Mouse (Mus musculus) adrenal gland (tissue): ENCODE measurements around the gene Gm10644.

Experiments used
- intact Hi-C: fragments of 180-260 bp; cut with DNase I; formaldehyde crosslinking; loops from one replicate; pipeline ENCODE4 v1.15.1; 2025

Gm10644 gene

GRCm38 (mm10) chr8:83938330-83938729 is 16.7 kb downstream of the Gm10644 start:
- intact Hi-C loops: no loop called here

GRCm38 (mm10) chr8:83937645-83938044 is 17.4 kb downstream of the Gm10644 start:
- intact Hi-C loops: no loop called here

- intact Hi-C loops: no loop called here
Measured at GRCm38 (mm10) chr8:83935435-83935834, 19.6 kb downstream of the Gm10644 start.

- intact Hi-C loops: no loop called here
Measured at GRCm38 (mm10) chr8:83934994-83935393, 20.0 kb downstream of the Gm10644 start.

GRCm38 (mm10) chr8:83934222-83934621 is 20.8 kb downstream of the Gm10644 start:
- intact Hi-C loops: no loop called here

GRCm38 (mm10) chr8:83926266-83926665 is 28.7 kb downstream of the Gm10644 start:
- intact Hi-C loops: no loop called here

- intact Hi-C loops: no loop called here
Measured at GRCm38 (mm10) chr8:83924585-83924984, 30.4 kb downstream of the Gm10644 start.

GRCm38 (mm10) chr8:83922727-83923126 is 32.3 kb downstream of the Gm10644 start:
- intact Hi-C loops: no loop called here

- intact Hi-C loops: loop anchor here (2.0 kb wide), 1 partner anchor 25 kb away; no protein-coding TSS in a partner anchor
Measured at GRCm38 (mm10) chr8:83921558-83921957, 33.4 kb downstream of the Gm10644 start.

GRCm38 (mm10) chr8:83917566-83917965 is 37.4 kb downstream of the Gm10644 start:
- intact Hi-C loops: no loop called here

- intact Hi-C loops: no loop called here
Measured at GRCm38 (mm10) chr8:83916015-83916414, 39.0 kb downstream of the Gm10644 start.

GRCm38 (mm10) chr8:83914860-83915259 is 40.1 kb downstream of the Gm10644 start:
- intact Hi-C loops: no loop called here

GRCm38 (mm10) chr8:83914232-83914631 is 40.8 kb downstream of the Gm10644 start:
- intact Hi-C loops: no loop called here

GRCm38 (mm10) chr8:83911809-83912731 is 42.9 kb downstream of the Gm10644 start:
- intact Hi-C loops: no loop called here

GRCm38 (mm10) chr8:83909311-83909710 is 45.7 kb downstream of the Gm10644 start:
- intact Hi-C loops: no loop called here

GRCm38 (mm10) chr8:83908583-83908982 is 46.4 kb downstream of the Gm10644 start:
- intact Hi-C loops: no loop called here

- intact Hi-C loops: loop anchor here (5.0 kb wide), 1 partner anchor 49 kb away; no protein-coding TSS in a partner anchor
Measured at GRCm38 (mm10) chr8:83902961-83903666, 51.9 kb downstream of the Gm10644 start.

GRCm38 (mm10) chr8:83901566-83902485 is 53.2 kb downstream of the Gm10644 start:
- intact Hi-C loops: loop anchor here (5.0 kb wide), 1 partner anchor 50 kb away; no protein-coding TSS in a partner anchor

GRCm38 (mm10) chr8:83900957-83901270 is 54.1 kb downstream of the Gm10644 start:
- intact Hi-C loops: loop anchor here (5.0 kb wide), 1 partner anchor 51 kb away; no protein-coding TSS in a partner anchor

- intact Hi-C loops: loop anchor here (5.0 kb wide), 1 partner anchor 52 kb away; no protein-coding TSS in a partner anchor
Measured at GRCm38 (mm10) chr8:83900266-83900956, 54.6 kb downstream of the Gm10644 start.
